Mouse (Mus musculus): ENCODE results near the gene Rora. TPM values are rescaled to one million over a fixed set of nuclear protein-coding genes. Genes with fewer than 3 reads are reported as not detected.

Gene Rora
- polyA plus RNA-seq, 1 experiment: 0.85 TPM

GRCm38 (mm10) chr9:68942595-68943011 is 289.0 kb downstream of the Rora start:
- H3K4me1 ChIP-seq (ENCODE audit: control insufficient read depth, insufficient read depth, low read length): no peaks in the 10 kb centered on the region
- H3K27ac ChIP-seq (ENCODE audit: control insufficient read depth, insufficient read depth, low read depth, low read length, poor library complexity): no peak overlapping the region
- H3K4me3 ChIP-seq (replicated peaks; ENCODE audit: control insufficient read depth, low read depth, low read length): no peak overlapping the region
- TF ChIP-seq CTCF (IDR thresholded peaks at IDR 0.05; ENCODE audit: control insufficient read depth, insufficient read depth, low read length) (no peak), POLR2A (IDR thresholded peaks at IDR 0.05; ENCODE audit: borderline replicate concordance, control insufficient read depth, low read depth, low read length) (no peak)
- WGBS: 42% methylated on average over 4 of the region's 4 CpGs

GRCm38 (mm10) chr9:68944026-68944425 is 290.4 kb downstream of the Rora start:
- 60% methylated on average over 3 of the region's 3 CpGs for WGBS
- no peaks in the 10 kb centered on the region for H3K4me1 ChIP-seq (ENCODE audit: control insufficient read depth, insufficient read depth, low read length)
- no peak overlapping the region for H3K4me3 ChIP-seq (replicated peaks; ENCODE audit: control insufficient read depth, low read depth, low read length)
- no peak overlapping the region for H3K27ac ChIP-seq (ENCODE audit: control insufficient read depth, insufficient read depth, low read depth, low read length, poor library complexity)
- TF ChIP-seq POLR2A (IDR thresholded peaks at IDR 0.05; ENCODE audit: borderline replicate concordance, control insufficient read depth, low read depth, low read length): no peak

GRCm38 (mm10) chr9:68947707-68948106 is 294.1 kb downstream of the Rora start:
- no peak for TF ChIP-seq CTCF (IDR thresholded peaks at IDR 0.05; ENCODE audit: control insufficient read depth, insufficient read depth, low read length)
- TF ChIP-seq POLR2A (IDR thresholded peaks at IDR 0.05; ENCODE audit: borderline replicate concordance, control insufficient read depth, low read depth, low read length): no peak
- WGBS: 62% methylated on average over 6 of the region's 6 CpGs

GRCm38 (mm10) chr9:68948141-68948540 is 294.6 kb downstream of the Rora start:
- no peak overlapping the region for H3K4me3 ChIP-seq (replicated peaks; ENCODE audit: control insufficient read depth, low read depth, low read length)
- WGBS: 77% methylated on average over 3 of the region's 3 CpGs
- H3K4me1 ChIP-seq (ENCODE audit: control insufficient read depth, insufficient read depth, low read length): no peaks in the 10 kb centered on the region
- H3K27ac ChIP-seq (ENCODE audit: control insufficient read depth, insufficient read depth, low read depth, low read length, poor library complexity): no peak overlapping the region
- no peak for TF ChIP-seq POLR2A (IDR thresholded peaks at IDR 0.05; ENCODE audit: borderline replicate concordance, control insufficient read depth, low read depth, low read length)
- no peak for TF ChIP-seq CTCF (IDR thresholded peaks at IDR 0.05; ENCODE audit: control insufficient read depth, insufficient read depth, low read length)

More at GRCm38 (mm10) chr9:68947707-68948106, 294.1 kb downstream of the Rora start:
- Histone ChIP-seq H3K27ac (ENCODE audit: control insufficient read depth, insufficient read depth, low read depth, low read length, poor library complexity) (no peak overlapping the region), H3K4me1 (ENCODE audit: control insufficient read depth, insufficient read depth, low read length) (no peaks in the 10 kb centered on the region), H3K4me3 (replicated peaks; ENCODE audit: control insufficient read depth, low read depth, low read length) (no peak overlapping the region)

- H3K4me3 ChIP-seq (replicated peaks; ENCODE audit: control insufficient read depth, low read depth, low read length): no peak overlapping the region
- TF ChIP-seq POLR2A (IDR thresholded peaks at IDR 0.05; ENCODE audit: borderline replicate concordance, control insufficient read depth, low read depth, low read length): no peak
- TF ChIP-seq CTCF (IDR thresholded peaks at IDR 0.05; ENCODE audit: control insufficient read depth, insufficient read depth, low read length): no peak
- WGBS: 3% methylated on average over 12 of the region's 12 CpGs
- no peak overlapping the region for H3K27ac ChIP-seq (ENCODE audit: control insufficient read depth, insufficient read depth, low read depth, low read length, poor library complexity)
- no peaks in the 10 kb centered on the region for H3K4me1 ChIP-seq (ENCODE audit: control insufficient read depth, insufficient read depth, low read length)
Measured at GRCm38 (mm10) chr9:68956210-68956874, 302.8 kb downstream of the Rora start.

GRCm38 (mm10) chr9:68956938-68957573 is 303.5 kb downstream of the Rora start:
- WGBS: 31% methylated on average over 5 of the region's 5 CpGs
- H3K27ac ChIP-seq (ENCODE audit: control insufficient read depth, insufficient read depth, low read depth, low read length, poor library complexity): no peak overlapping the region
- TF ChIP-seq POLR2A (IDR thresholded peaks at IDR 0.05; ENCODE audit: borderline replicate concordance, control insufficient read depth, low read depth, low read length) (no peak), CTCF (IDR thresholded peaks at IDR 0.05; ENCODE audit: control insufficient read depth, insufficient read depth, low read length) (peak; percentile 42; the same call in 1 of the 2 replicates)
- H3K4me3 ChIP-seq (replicated peaks; ENCODE audit: control insufficient read depth, low read depth, low read length): no peak overlapping the region
- no peaks in the 10 kb centered on the region for H3K4me1 ChIP-seq (ENCODE audit: control insufficient read depth, insufficient read depth, low read length)

GRCm38 (mm10) chr9:68957793-68958192 is 304.2 kb downstream of the Rora start:
- TF ChIP-seq CTCF (IDR thresholded peaks at IDR 0.05; ENCODE audit: control insufficient read depth, insufficient read depth, low read length) (no peak), POLR2A (IDR thresholded peaks at IDR 0.05; ENCODE audit: borderline replicate concordance, control insufficient read depth, low read depth, low read length) (no peak)
- Histone ChIP-seq H3K27ac (ENCODE audit: control insufficient read depth, insufficient read depth, low read depth, low read length, poor library complexity) (no peak overlapping the region), H3K4me3 (replicated peaks; ENCODE audit: control insufficient read depth, low read depth, low read length) (no peak overlapping the region), H3K4me1 (ENCODE audit: control insufficient read depth, insufficient read depth, low read length) (no peaks in the 10 kb centered on the region)
- WGBS: 83% methylated on average over 3 of the region's 3 CpGs

GRCm38 (mm10) chr9:68958919-68959318 is 305.3 kb downstream of the Rora start:
- no peak overlapping the region for H3K27ac ChIP-seq (ENCODE audit: control insufficient read depth, insufficient read depth, low read depth, low read length, poor library complexity)
- H3K4me3 ChIP-seq (replicated peaks; ENCODE audit: control insufficient read depth, low read depth, low read length): no peak overlapping the region
- H3K4me1 ChIP-seq (ENCODE audit: control insufficient read depth, insufficient read depth, low read length): no peaks in the 10 kb centered on the region
- TF ChIP-seq POLR2A (IDR thresholded peaks at IDR 0.05; ENCODE audit: borderline replicate concordance, control insufficient read depth, low read depth, low read length) (no peak), CTCF (IDR thresholded peaks at IDR 0.05; ENCODE audit: control insufficient read depth, insufficient read depth, low read length) (no peak)
- 85% methylated on average over 5 of the region's 5 CpGs for WGBS
